Mouse (Mus musculus) embryonic facial prominence, embryonic 12.5 days (tissue): ENCODE measurements around the gene Csmd2. TPM values are rescaled to one million over a fixed set of nuclear protein-coding genes. Genes with fewer than 3 reads are reported as not detected.

ENCODE experiments used
- ATAC-seq: fragments of 200-750 bp; cut with Nextera tagmentation; 2 replicates; pipeline ENCODE4 v1.8.0; 2017; ENCODE audit not compliant: insufficient number of reproducible peaks, insufficient read depth, low FRiP score, low TSS enrichment
- H3K27ac ChIP-seq: fragments of 300-500 bp; sonication (generic); 2 replicates; pipeline ENCODE4 v1.5.1; 2016; ENCODE audit warnings: mild to moderate bottlenecking
- H3K27me3 ChIP-seq: fragments of 300-500 bp; sonication (generic); 2 replicates; pipeline ENCODE4 v1.6.1; 2016; ENCODE audit warnings: mild to moderate bottlenecking, moderate library complexity
- H3K36me3 ChIP-seq: fragments of 300-500 bp; sonication (generic); 2 replicates; pipeline ENCODE4 v1.6.1; 2016; ENCODE audit warnings: mild to moderate bottlenecking
- H3K4me1 ChIP-seq: fragments of 300-500 bp; sonication (generic); 2 replicates; pipeline ENCODE4 v1.6.1; 2016
- H3K4me2 ChIP-seq: fragments of 300-500 bp; sonication (generic); replicated peaks from 2 replicates; pipeline ENCODE4 v1.6.1; 2016; ENCODE audit warnings: mild to moderate bottlenecking, moderate library complexity
- H3K4me3 ChIP-seq: fragments of 300-500 bp; sonication (generic); 2 replicates; pipeline ENCODE4 v1.5.1; 2016; ENCODE audit warnings: mild to moderate bottlenecking
- H3K9ac ChIP-seq: fragments of 300-500 bp; sonication (generic); 2 replicates; pipeline ENCODE4 v1.6.1; 2016; ENCODE audit warnings: mild to moderate bottlenecking, moderate library complexity
- H3K9me3 ChIP-seq: fragments of 300-500 bp; sonication (generic); 2 replicates; pipeline ENCODE4 v1.6.1; 2016; ENCODE audit warnings: mild to moderate bottlenecking, moderate library complexity
- WGBS: fragments of 180-500 bp; shearing (Covaris S2); methylation state at CpG from one replicate; pipeline ENCODE4 v1.1.7; 2016; 5-methylcytosine and 5-hydroxymethylcytosine counted together
- polyA plus RNA-seq: library from polyadenylated mRNA; unstranded; fragments of >200 nt; fragmentation: Nextera tagmentation; extraction: Ambion mirVana; gene quantifications from 2 replicates; pipeline ENCODE4 v1.2.1, GENCODE M21; 2016

The Csmd2 gene
- polyA plus RNA-seq, 1 experiment from 2014 or later: 0.54 TPM

- Histone ChIP-seq H3K9me3 (peaks cover 7% of the 10 kb centered on the region; the same call in 1 of the 2 replicates), H3K4me1 (no peaks in the 10 kb centered on the region), H3K36me3 (no peaks in the 10 kb centered on the region), H3K27me3 (no peaks in the 10 kb centered on the region), H3K27ac (no peak overlapping the region), H3K4me3 (no peak overlapping the region), H3K9ac (no peak overlapping the region), H3K4me2 (no peak overlapping the region)
- 88% methylated on average over 4 of the region's 4 CpGs for WGBS
- no peak for ATAC-seq
These were observed 137.1 kb downstream of the Csmd2 start for GRCm38 (mm10) chr4:128124738-128125137.

GRCm38 (mm10) chr4:128128546-128128945 is 140.9 kb downstream of the Csmd2 start:
- ATAC-seq: no peak
- Histone ChIP-seq H3K27me3 (no peaks in the 10 kb centered on the region), H3K27ac (no peak overlapping the region), H3K4me3 (no peak overlapping the region), H3K4me1 (no peaks in the 10 kb centered on the region), H3K9ac (no peak overlapping the region), H3K9me3 (peaks cover 7% of the 10 kb centered on the region; the same call in 1 of the 2 replicates), H3K36me3 (no peaks in the 10 kb centered on the region), H3K4me2 (no peak overlapping the region)
- WGBS: 75% methylated on average over 6 of the region's 6 CpGs

GRCm38 (mm10) chr4:128130611-128131142 is 143.0 kb downstream of the Csmd2 start:
- H3K9me3 ChIP-seq: no peaks in the 10 kb centered on the region
- no peak for ATAC-seq
- H3K9ac ChIP-seq: no peak overlapping the region
- H3K4me1 ChIP-seq: no peaks in the 10 kb centered on the region
- H3K27me3 ChIP-seq: no peaks in the 10 kb centered on the region
- no peaks in the 10 kb centered on the region for H3K36me3 ChIP-seq
- no peak overlapping the region for H3K4me3 ChIP-seq
- no peak overlapping the region for H3K27ac ChIP-seq
- H3K4me2 ChIP-seq: no peak overlapping the region
- 75% methylated on average over 4 of the region's 4 CpGs for WGBS

DNA sequence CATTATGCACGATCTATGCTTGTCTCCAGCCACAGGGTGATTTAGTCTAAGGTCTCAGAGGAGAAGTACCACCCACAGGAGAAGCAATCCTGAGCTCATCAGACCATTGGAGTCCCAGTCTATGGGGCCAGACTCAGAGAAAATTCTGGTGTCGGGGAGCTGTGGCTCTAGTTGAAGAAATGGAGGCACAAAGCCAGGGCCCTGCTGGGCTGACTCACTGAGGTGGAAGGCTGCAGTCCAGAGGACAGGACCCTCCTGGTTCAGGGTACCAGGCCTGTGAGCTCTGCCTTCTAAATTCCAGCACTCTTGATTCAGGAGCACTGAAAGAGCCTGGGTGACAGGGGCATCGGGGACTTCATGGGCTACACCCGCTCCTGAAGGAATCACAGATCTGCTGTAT is 144.0 kb downstream of the Csmd2 start:
- H3K9ac ChIP-seq: no peak overlapping the region
- no peak overlapping the region for H3K4me2 ChIP-seq
- WGBS: 87% methylated on average over 4 of the region's 4 CpGs
- no peak overlapping the region for H3K27ac ChIP-seq
- no peaks in the 10 kb centered on the region for H3K27me3 ChIP-seq
- H3K4me1 ChIP-seq: no peaks in the 10 kb centered on the region
- no peaks in the 10 kb centered on the region for H3K9me3 ChIP-seq
- H3K4me3 ChIP-seq: no peak overlapping the region
- no peak for ATAC-seq
- H3K36me3 ChIP-seq: no peaks in the 10 kb centered on the region

DNA sequence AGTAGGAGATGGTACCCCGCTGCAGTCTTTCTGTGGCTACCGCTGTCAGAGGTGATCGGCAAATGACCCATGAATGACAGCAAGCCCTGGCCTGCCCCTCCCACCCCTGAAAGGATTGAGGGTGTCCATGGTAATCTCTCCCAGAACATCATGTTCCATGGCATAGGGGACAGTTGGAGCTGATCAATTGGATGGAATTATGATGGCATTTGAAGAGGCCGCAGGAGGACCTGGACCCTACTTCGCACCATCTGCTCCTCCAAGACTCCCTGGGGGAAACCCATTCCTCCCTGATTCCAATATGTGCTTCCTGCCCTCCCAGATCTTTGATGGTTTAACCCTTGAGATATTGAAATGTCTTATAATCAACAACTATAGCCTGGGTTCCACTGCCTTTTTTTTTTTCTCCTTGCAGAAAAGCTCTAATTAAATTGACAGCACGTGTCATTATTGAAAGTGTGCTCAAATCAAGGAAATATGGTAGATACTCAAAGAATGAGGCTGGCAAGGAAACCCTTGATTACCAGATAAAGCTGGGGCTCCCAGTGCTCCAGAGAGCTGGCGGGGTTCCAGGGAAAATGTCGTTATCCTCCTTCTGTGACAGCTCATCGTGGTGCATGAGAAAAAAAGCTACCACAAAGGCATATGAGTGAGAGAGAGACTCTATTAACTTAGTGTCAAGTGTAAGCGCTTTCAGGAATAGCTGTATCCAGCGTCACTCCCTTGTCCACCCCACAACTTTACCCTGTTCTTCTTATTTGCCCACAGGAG is 145.4 kb downstream of the Csmd2 start:
- ATAC-seq: no peak
- Histone ChIP-seq H3K36me3 (no peaks in the 10 kb centered on the region), H3K27me3 (no peaks in the 10 kb centered on the region), H3K4me1 (no peaks in the 10 kb centered on the region), H3K27ac (no peak overlapping the region), H3K4me3 (no peak overlapping the region), H3K9me3 (no peaks in the 10 kb centered on the region), H3K9ac (no peak overlapping the region), H3K4me2 (no peak overlapping the region)
- WGBS: 78% methylated on average over 11 of the region's 11 CpGs

GRCm38 (mm10) chr4:128134348-128134994 is 146.8 kb downstream of the Csmd2 start:
- H3K27ac ChIP-seq: no peak overlapping the region
- no peak for ATAC-seq
- H3K36me3 ChIP-seq: no peaks in the 10 kb centered on the region
- no peak overlapping the region for H3K4me3 ChIP-seq
- no peaks in the 10 kb centered on the region for H3K9me3 ChIP-seq
- no peaks in the 10 kb centered on the region for H3K27me3 ChIP-seq
- H3K4me1 ChIP-seq: no peaks in the 10 kb centered on the region
- H3K4me2 ChIP-seq: no peak overlapping the region
- no peak overlapping the region for H3K9ac ChIP-seq
- 90% methylated on average over 11 of the region's 11 CpGs for WGBS

DNA sequence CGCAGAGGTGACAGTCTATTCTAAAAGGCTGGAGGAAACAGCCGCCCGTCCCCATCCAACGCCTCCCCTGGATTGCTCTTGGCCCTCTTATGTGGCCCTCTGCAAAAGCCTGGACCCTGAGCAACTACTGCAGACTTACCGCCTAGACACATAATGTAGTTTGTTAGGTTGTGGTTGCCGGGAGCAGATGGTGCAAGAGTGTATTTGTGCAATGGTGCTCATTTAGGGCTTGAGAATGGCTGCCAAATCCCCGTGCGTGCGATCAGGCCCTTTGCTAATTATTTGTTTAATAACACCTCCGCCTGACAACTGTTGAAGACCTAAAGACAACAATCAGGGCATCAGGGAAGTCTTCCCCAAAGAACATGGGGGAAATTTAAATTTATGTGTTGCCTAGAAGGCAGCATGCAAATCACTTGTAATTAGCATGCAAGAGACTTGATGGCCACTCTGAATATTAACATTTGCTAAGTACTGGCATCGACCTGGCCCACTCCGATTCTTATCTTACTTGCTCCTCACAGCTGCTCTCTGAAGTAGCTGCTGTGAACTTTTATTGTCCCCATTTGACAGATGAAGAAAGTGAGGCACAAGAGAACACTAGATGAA is 147.5 kb downstream of the Csmd2 start:
- no peaks in the 10 kb centered on the region for H3K4me1 ChIP-seq
- H3K9ac ChIP-seq: no peak overlapping the region
- WGBS: 89% methylated on average over 12 of the region's 12 CpGs
- no peak for ATAC-seq
- no peaks in the 10 kb centered on the region for H3K27me3 ChIP-seq
- no peak overlapping the region for H3K4me2 ChIP-seq
- no peak overlapping the region for H3K4me3 ChIP-seq
- no peak overlapping the region for H3K27ac ChIP-seq
- no peaks in the 10 kb centered on the region for H3K36me3 ChIP-seq
- H3K9me3 ChIP-seq: no peaks in the 10 kb centered on the region

DNA sequence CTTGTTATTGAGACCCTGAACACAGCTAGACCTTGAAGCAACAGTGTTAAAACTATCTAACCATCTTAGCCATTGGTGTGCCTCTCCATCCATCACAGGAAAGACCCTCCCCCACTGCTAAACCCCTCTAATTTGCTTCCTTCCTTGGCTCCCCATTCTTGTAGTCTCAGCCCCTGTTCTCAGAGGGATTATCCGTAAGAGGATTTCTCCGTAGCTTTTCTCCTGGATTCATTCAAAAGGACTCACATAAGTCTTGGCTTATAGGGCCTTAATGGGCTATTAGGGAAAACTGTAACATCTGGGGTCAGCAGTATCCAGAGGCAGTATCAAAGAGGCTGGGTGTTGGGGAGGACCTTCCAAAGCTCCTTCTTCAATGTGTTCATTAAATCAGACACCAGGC is 152.3 kb downstream of the Csmd2 start:
- no peak for ATAC-seq
- Histone ChIP-seq H3K4me1 (no peaks in the 10 kb centered on the region), H3K27me3 (no peaks in the 10 kb centered on the region), H3K36me3 (no peaks in the 10 kb centered on the region), H3K4me3 (no peak overlapping the region), H3K9ac (no peak overlapping the region), H3K9me3 (no peaks in the 10 kb centered on the region), H3K27ac (no peak overlapping the region), H3K4me2 (no peak overlapping the region)
- WGBS: 56% methylated on average over 2 of the region's 2 CpGs

GRCm38 (mm10) chr4:128141161-128142101 is 153.8 kb downstream of the Csmd2 start:
- Histone ChIP-seq H3K4me1 (no peaks in the 10 kb centered on the region), H3K27ac (no peak overlapping the region), H3K9ac (no peak overlapping the region), H3K36me3 (no peaks in the 10 kb centered on the region), H3K27me3 (no peaks in the 10 kb centered on the region), H3K4me3 (no peak overlapping the region), H3K4me2 (no peak overlapping the region), H3K9me3 (no peaks in the 10 kb centered on the region)
- ATAC-seq: no peak
- 64% methylated on average over 10 of the region's 10 CpGs for WGBS

DNA sequence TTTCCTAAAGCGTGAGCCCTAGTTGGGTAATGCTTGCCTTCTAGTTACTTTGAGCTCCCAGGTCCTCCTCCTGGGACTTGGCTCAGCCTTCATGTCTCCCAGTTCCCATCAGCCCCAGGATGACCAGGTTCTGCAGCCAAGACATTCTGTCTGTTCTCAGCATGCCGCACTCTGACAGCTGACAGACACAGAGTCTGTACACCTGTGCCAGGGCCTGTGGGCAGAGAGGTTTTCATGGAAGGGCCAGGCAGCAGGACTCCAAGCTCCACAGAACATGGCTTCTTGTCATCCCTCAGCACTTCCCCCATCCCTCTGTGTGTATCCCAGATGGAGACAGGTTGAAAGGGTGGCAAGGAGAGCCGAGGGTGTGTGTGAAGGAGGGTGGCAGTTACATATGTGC is 154.6 kb downstream of the Csmd2 start:
- H3K4me1 ChIP-seq: no peaks in the 10 kb centered on the region
- ATAC-seq: no peak
- no peaks in the 10 kb centered on the region for H3K9me3 ChIP-seq
- H3K36me3 ChIP-seq: no peaks in the 10 kb centered on the region
- H3K9ac ChIP-seq: no peak overlapping the region
- 85% methylated on average over 3 of the region's 3 CpGs for WGBS
- H3K27me3 ChIP-seq: no peaks in the 10 kb centered on the region
- H3K4me2 ChIP-seq: no peak overlapping the region
- no peak overlapping the region for H3K4me3 ChIP-seq
- no peak overlapping the region for H3K27ac ChIP-seq

- Histone ChIP-seq H3K9me3 (no peaks in the 10 kb centered on the region), H3K4me2 (no peak overlapping the region), H3K36me3 (no peaks in the 10 kb centered on the region), H3K27me3 (no peaks in the 10 kb centered on the region), H3K4me1 (no peaks in the 10 kb centered on the region), H3K27ac (no peak overlapping the region), H3K4me3 (no peak overlapping the region), H3K9ac (no peak overlapping the region)
- ATAC-seq: no peak
- 83% methylated on average over 3 of the region's 3 CpGs for whole genome bisulfite sequencing
These were observed 155.5 kb downstream of the Csmd2 start for GRCm38 (mm10) chr4:128143147-128143546.
